Mouse (Mus musculus): ENCODE results near the gene Lrrd1.
"Not testable (repeated sequence)": the region's sequence is repeated elsewhere in the genome, so short reads cannot be mapped to it uniquely, and the experiment has no call there.

- not testable (repeated sequence) for TF ChIP-seq POLR2A (IDR thresholded peaks at IDR 0.05; ENCODE audit: low read depth, low read length); CTCF (IDR thresholded peaks at IDR 0.05; ENCODE audit: extremely low read depth, insufficient read length, insufficient replicate concordance, low read depth, low read length)
These were observed 47.9 kb upstream of the Lrrd1 start for GRCm38 (mm10) chr5:3797101-3797500.

Measured in small intestine, adult 2 months (tissue).